Mouse (Mus musculus) left cerebral cortex, adult 2 months (tissue): Measurements from ENCODE around the gene Fli1. TPM values are rescaled to one million over a fixed set of nuclear protein-coding genes. Genes with fewer than 3 reads are reported as not detected.

Source experiments
- DNase-seq, 2 experiments: peaks; one replicate each; pipeline ENCODE4 v3.0.0; 2021 to 2022; ENCODE audit warnings: low spot score in 2 of 2, mixed read lengths in 1 of 2; ENCODE audit errors: extremely low spot score in 1 of 2
- H3K27ac ChIP-seq: fragments of 200-600 bp; 2 replicates; pipeline ENCODE4 v1.8.1; 2022
- H3K4me3 ChIP-seq: fragments of 200-600 bp; 2 replicates; pipeline ENCODE4 v1.8.1; 2022
- CTCF ChIP-seq: fragments of 200-600 bp; IDR thresholded peaks from 2 replicates; pipeline ENCODE4 v1.8.1; 2022; ENCODE audit warnings: antibody characterized with exemption, mild to moderate bottlenecking, moderate library complexity
- intact Hi-C: fragments of 180-260 bp; cut with DNase I; formaldehyde crosslinking; loops from one replicate; pipeline ENCODE4 v1.15.1; 2025
- total RNA-seq, 2 experiments: library from RNA; stranded (reverse); gene quantifications; 2 replicates each; pipeline ENCODE4 v1.2.3; 2021

The Fli1 gene
- total RNA-seq, 2 experiments from 2014 or later = 3.5 to 5.9 TPM

DNA sequence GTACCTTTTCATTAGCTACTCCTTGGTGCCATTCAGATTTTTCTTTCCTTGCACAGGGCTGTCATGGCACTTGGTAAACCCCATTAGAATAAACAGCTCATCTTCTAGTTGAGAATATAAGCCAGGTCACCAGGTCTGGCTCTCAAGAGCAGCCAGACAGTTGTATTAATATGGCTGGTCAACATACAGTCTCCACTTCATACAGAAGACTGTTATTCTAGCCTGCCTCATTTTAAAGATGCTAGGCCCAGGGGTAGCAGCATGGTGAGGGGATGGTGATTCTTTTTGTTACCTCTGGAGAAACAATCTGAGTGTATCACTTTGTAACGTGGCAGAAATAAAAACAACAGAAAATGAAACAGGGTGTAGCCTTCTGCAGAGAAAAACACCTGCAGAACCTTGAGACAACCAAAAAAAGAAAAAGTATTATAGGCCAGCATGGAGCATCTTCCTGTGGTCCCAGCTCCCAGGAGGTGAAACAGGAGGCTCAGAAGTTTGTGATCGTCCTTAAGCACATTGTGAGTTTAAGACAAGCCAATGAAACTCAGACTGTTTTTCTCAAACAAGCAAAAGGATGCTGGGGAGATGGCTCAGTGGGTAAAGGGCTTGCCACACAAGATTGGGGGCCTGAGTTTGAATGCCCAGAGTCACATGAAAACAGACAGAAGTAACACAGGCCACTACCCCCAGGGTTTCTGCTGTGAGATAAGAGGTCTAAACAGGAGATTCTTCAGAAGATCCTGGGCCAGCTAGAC, 7.3 kb downstream of the Fli1 start:
- H3K27ac ChIP-seq = no peak overlapping the region
- intact Hi-C loops = no loop called here
- TF ChIP-seq CTCF = no peak
- DNase-seq = no peak
- no peak overlapping the region for H3K4me3 ChIP-seq

GRCm38 (mm10) chr9:32534025-32534615, 8.5 kb downstream of the Fli1 start:
- Histone ChIP-seq H3K4me3 (no peak overlapping the region), H3K27ac (no peak overlapping the region)
- DNase-seq = no peak
- intact Hi-C loops = no loop called here
- no peak for TF ChIP-seq CTCF

DNA sequence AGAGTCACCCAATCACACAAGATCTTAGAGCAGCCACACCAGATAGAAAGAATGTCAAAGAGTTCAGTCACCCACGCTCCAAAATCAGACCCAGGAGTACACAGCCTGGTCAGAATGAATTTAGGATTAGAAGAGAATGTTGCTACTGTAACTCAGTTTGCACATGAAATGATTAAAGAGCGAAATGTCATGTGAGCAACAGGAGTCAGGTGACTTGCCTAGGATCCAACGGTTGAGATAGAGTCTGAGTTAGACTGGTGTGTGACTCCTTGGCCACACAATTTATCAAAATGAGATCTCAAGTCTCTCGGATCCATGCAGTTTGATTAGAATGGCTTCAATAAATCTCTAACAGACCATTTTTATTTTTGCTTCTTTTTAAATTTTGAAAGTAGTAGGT, 11.1 kb downstream of the Fli1 start:
- no peak overlapping the region for H3K4me3 ChIP-seq
- no peak for DNase-seq
- intact Hi-C loops = no loop called here
- no peak for TF ChIP-seq CTCF
- no peak overlapping the region for H3K27ac ChIP-seq

GRCm38 (mm10) chr9:32530975-32531374, 11.7 kb downstream of the Fli1 start:
- no peak for TF ChIP-seq CTCF
- Histone ChIP-seq H3K4me3 (no peak overlapping the region), H3K27ac (no peak overlapping the region)
- no peak for DNase-seq
- intact Hi-C loops = no loop called here

GRCm38 (mm10) chr9:32530188-32530587, 12.5 kb downstream of the Fli1 start:
- no peak for TF ChIP-seq CTCF
- intact Hi-C loops = no loop called here
- no peak overlapping the region for H3K27ac ChIP-seq
- H3K4me3 ChIP-seq = no peak overlapping the region
- no peak for DNase-seq

DNA sequence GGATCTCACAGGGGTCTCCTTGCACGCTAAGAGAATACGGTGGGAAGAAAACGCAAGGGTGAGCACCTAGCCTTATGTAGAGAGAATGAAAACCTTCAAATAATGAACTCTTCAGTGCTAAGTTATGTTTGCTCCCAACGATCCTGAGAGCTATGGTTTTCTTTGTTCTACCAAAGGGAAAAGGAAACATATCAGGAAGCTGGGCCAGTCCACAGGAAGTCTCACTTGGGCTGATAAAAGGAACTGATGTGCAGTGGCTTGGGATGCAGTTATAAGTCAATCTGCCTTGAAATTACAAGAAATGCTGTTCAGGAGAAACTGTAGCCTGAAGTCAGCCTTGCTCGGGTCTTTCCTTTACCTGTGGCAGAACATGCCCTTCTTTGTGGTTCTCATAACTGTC, 13.1 kb downstream of the Fli1 start:
- no peak for TF ChIP-seq CTCF
- no peak overlapping the region for H3K4me3 ChIP-seq
- intact Hi-C loops = no loop called here
- DNase-seq = no peak
- H3K27ac ChIP-seq = no peak overlapping the region

DNA sequence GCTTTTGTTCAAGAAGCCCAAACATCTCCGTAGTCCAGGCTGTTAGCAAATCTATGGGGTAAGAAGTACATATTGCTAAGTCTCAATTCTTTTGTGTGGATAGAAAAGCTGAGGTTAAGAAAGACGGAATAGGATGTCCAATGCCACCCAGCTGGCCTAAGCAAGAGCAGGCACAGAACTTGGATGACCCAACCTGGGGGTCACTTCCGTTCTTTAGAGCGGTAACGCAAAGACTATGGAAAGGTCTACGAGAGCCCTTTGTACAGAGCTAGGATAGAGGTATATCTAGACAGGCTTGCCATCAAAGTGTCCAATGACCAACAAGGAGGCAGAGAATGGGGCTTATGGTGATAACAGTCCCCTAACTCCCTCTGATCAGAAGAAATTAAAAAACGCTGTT, 15.3 kb downstream of the Fli1 start:
- Histone ChIP-seq H3K4me3 (no peak overlapping the region), H3K27ac (no peak overlapping the region)
- TF ChIP-seq CTCF = no peak
- DNase-seq = no peak
- intact Hi-C loops = no loop called here

- intact Hi-C loops = no loop called here
- H3K27ac ChIP-seq = no peak overlapping the region
- H3K4me3 ChIP-seq = no peak overlapping the region
- DNase-seq = no peak
- no peak for TF ChIP-seq CTCF
Measured at GRCm38 (mm10) chr9:32525787-32526186, 16.9 kb downstream of the Fli1 start.

DNA sequence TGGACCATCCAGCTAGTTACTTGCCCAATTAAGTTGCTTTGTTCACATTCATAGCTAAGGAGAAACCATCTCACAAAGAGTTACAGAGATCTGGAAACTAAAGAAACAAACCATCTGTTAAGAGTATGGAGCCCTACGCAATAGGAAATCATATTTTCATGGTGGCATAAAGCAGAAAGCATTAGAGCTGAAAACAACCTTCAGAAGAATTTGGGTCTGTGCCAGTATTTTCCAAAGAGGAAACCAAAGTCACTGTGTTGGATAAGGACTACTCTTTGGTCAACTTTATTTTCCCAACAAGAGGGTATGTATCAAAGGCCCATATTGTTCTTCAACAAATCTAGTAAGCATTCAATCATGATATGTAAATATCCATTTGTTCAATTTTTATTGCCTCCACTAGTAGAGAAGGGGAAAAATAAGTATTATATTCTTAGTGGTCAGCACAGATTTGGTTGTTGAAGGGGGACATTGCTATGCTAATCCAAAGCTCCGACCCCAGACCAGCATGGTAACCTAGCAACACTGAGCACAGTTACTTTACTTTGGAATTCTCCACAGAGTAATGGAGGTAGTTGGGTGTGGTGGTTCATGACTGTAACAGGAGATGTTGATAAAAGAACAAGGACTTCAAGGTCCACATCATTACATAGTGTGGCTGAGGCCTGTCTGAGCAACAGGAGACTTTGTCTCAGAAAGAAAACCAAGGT, 20.0 kb downstream of the Fli1 start:
- TF ChIP-seq CTCF = no peak
- intact Hi-C loops = no loop called here
- no peak for DNase-seq

GRCm38 (mm10) chr9:32521331-32521730, 21.3 kb downstream of the Fli1 start:
- DNase-seq = no peak
- Histone ChIP-seq H3K27ac (no peak overlapping the region), H3K4me3 (no peak overlapping the region)
- TF ChIP-seq CTCF = no peak
- intact Hi-C loops = no loop called here

More for the DNA sequence above, 20.0 kb downstream of the Fli1 start:
- H3K4me3 ChIP-seq = no peak overlapping the region
- no peak overlapping the region for H3K27ac ChIP-seq

DNA sequence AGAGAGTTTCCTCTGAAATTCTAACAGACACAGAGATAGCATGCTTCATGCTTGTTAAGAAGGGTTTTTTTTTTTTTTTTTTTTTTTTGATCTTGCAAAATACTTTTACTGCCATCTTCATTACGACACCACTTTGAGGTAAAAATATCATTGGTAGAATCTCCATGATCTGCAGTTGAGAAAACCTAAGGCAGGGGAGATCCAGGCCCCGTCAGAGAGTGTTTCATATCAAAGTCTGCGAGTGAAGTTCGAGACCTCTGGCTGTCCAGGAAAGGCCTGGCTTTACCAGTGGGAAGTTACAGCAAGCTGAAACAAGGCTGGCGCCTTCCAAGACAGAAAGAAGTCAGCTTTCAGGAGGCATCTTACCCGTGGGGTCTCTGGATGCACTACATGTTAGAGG, 21.8 kb downstream of the Fli1 start:
- intact Hi-C loops = no loop called here
- DNase-seq = no peak
- Histone ChIP-seq H3K27ac (no peak overlapping the region), H3K4me3 (no peak overlapping the region)
- no peak for TF ChIP-seq CTCF
